Mouse (Mus musculus) intestine, postnatal 0 days (tissue): ENCODE results near the gene Ankrd28. TPM values are rescaled to one million over a fixed set of nuclear protein-coding genes. Genes with fewer than 3 reads are reported as not detected.

ENCODE experiments used
- ATAC-seq: fragments of 200-750 bp; cut with Nextera tagmentation; 2 replicates; pipeline ENCODE4 v1.8.0; 2017; ENCODE audit warnings: mild to moderate bottlenecking, moderate TSS enrichment, moderate library complexity
- H3K27ac ChIP-seq: fragments of 300-500 bp; sonication (generic); 2 replicates; pipeline ENCODE4 v1.5.1; 2014; ENCODE audit warnings: mild to moderate bottlenecking, low read depth, low read length, moderate library complexity
- H3K27me3 ChIP-seq: fragments of 300-500 bp; sonication (generic); replicated peaks from 2 replicates; pipeline ENCODE4 v1.6.1; 2014; ENCODE audit warnings: low read length, mixed read lengths; ENCODE audit not compliant: control insufficient read depth, insufficient read depth
- H3K36me3 ChIP-seq: fragments of 300-500 bp; sonication (generic); 2 replicates; pipeline ENCODE4 v1.6.1; 2014; ENCODE audit warnings: mild to moderate bottlenecking, moderate library complexity; ENCODE audit not compliant: control insufficient read depth, insufficient read depth
- H3K4me1 ChIP-seq: fragments of 300-500 bp; sonication (generic); replicated peaks from 2 replicates; pipeline ENCODE4 v1.6.1; 2014; ENCODE audit warnings: antibody characterized with exemption, low read length, mixed read lengths; ENCODE audit not compliant: control insufficient read depth, insufficient read depth
- H3K4me2 ChIP-seq: fragments of 300-500 bp; sonication (generic); replicated peaks from 2 replicates; pipeline ENCODE4 v1.6.1; 2014; ENCODE audit warnings: low read depth, mild to moderate bottlenecking, moderate library complexity
- H3K4me3 ChIP-seq: fragments of 300-500 bp; sonication (generic); 2 replicates; pipeline ENCODE4 v1.5.1; 2014; ENCODE audit warnings: low read depth, low read length
- H3K9ac ChIP-seq: fragments of 300-500 bp; sonication (generic); 2 replicates; pipeline ENCODE4 v1.6.1; 2014; ENCODE audit warnings: mild to moderate bottlenecking, low read depth, low read length
- H3K9me3 ChIP-seq: fragments of 300-500 bp; sonication (generic); 2 replicates; pipeline ENCODE4 v1.6.1; 2016; ENCODE audit warnings: mixed run types; ENCODE audit not compliant: control insufficient read depth
- CTCF ChIP-seq: sonication (generic); IDR thresholded peaks from 2 replicates; pipeline ENCODE4 v1.5.1; 2016; ENCODE audit warnings: low read depth, mild to moderate bottlenecking, control low read depth, antibody characterized with exemption, moderate library complexity
- WGBS: fragments of 180-500 bp; shearing (Covaris S2); extraction: QIAGEN DNeasy Blood & Tissue Kit; methylation state at CpG from one replicate; pipeline ENCODE4 v1.1.7; 2014; 5-methylcytosine and 5-hydroxymethylcytosine counted together
- polyA plus RNA-seq: library from polyadenylated mRNA; unstranded; fragments of >200 nt; fragmentation: Nextera tagmentation; extraction: Ambion mirVana; gene quantifications from 2 replicates; pipeline ENCODE4 v1.2.1, GENCODE M21; 2015

The Ankrd28 gene
- polyA plus RNA-seq, 1 experiment from 2014 or later = 3.9 TPM

DNA sequence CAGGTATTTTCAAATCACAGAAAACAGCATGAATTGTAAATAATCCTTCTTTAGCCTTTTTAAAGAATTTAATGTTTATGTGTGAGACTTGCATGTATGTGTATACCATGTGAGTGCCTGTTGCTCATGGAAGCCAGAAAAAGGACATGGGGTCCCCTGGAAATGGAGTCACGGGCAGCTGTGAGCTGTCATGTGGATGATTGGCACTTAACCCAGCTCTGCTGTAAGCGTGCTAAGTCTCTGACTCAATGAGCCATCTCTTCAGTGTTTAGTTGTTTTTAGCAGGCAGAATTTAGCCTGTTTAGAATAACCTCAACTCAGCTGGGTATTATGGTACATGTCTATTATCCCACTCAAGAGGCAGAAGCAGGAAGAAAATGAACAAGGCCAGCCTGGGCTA is 43.5 kb downstream of the Ankrd28 start:
- no peak for TF ChIP-seq CTCF
- Histone ChIP-seq H3K4me2 (no peak overlapping the region), H3K4me1 (no peaks in the 10 kb centered on the region), H3K9ac (no peak overlapping the region), H3K27ac (no peak overlapping the region), H3K9me3 (no peaks in the 10 kb centered on the region), H3K36me3 (no peaks in the 10 kb centered on the region), H3K27me3 (no peaks in the 10 kb centered on the region), H3K4me3 (no peak overlapping the region)
- no peak for ATAC-seq
- 64% methylated on average over 2 of the region's 2 CpGs for WGBS

DNA sequence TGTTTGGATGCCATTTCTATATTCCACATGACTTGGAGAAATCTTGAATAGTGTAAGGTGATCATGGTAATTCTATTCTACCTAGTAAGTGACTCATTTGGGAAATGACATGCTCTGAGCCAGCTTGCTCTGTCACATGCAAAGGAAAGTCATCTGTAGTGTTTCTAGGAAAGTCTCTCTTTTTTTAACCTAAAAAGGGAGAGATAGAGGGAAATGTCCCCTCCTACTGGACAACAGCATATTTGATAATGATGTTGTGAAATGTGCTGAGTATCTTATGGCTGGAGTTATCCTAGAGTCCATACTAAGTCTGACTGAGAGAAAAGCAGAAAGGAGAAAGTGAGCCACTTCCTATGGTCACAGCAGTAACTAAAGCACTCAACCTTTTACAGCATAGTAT is 44.8 kb downstream of the Ankrd28 start:
- no peaks in the 10 kb centered on the region for H3K36me3 ChIP-seq
- H3K9ac ChIP-seq = no peak overlapping the region
- no peaks in the 10 kb centered on the region for H3K4me1 ChIP-seq
- no peak overlapping the region for H3K4me2 ChIP-seq
- H3K4me3 ChIP-seq = no peak overlapping the region
- no peaks in the 10 kb centered on the region for H3K9me3 ChIP-seq
- ATAC-seq = no peak
- no peak overlapping the region for H3K27ac ChIP-seq
- peak; percentile 56 for TF ChIP-seq CTCF
- no peaks in the 10 kb centered on the region for H3K27me3 ChIP-seq

DNA sequence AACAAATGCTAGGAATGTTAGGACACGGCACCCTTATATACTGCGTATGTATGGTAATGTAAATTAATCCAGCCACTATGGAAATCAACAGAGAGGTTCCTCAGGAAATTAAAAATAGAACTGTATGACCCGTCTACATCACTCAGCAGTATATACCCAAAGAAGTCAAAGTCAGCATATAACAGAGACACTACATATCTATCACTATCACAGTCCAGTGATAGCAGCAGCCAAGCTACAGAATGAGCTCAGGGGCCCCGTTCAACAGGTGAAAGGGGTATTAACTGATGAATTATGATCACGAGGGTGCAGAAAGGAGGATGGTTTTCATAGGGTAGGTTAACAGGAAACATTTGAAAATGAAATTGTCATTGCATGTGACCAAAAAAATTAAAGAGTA is 45.5 kb downstream of the Ankrd28 start:
- no peak for ATAC-seq
- Histone ChIP-seq H3K4me2 (no peak overlapping the region), H3K27me3 (no peaks in the 10 kb centered on the region), H3K36me3 (no peaks in the 10 kb centered on the region), H3K9me3 (no peaks in the 10 kb centered on the region), H3K4me1 (no peaks in the 10 kb centered on the region), H3K27ac (no peak overlapping the region), H3K4me3 (no peak overlapping the region), H3K9ac (no peak overlapping the region)
- WGBS = 65% methylated on average over 5 of the region's 5 CpGs
- no peak for TF ChIP-seq CTCF

DNA sequence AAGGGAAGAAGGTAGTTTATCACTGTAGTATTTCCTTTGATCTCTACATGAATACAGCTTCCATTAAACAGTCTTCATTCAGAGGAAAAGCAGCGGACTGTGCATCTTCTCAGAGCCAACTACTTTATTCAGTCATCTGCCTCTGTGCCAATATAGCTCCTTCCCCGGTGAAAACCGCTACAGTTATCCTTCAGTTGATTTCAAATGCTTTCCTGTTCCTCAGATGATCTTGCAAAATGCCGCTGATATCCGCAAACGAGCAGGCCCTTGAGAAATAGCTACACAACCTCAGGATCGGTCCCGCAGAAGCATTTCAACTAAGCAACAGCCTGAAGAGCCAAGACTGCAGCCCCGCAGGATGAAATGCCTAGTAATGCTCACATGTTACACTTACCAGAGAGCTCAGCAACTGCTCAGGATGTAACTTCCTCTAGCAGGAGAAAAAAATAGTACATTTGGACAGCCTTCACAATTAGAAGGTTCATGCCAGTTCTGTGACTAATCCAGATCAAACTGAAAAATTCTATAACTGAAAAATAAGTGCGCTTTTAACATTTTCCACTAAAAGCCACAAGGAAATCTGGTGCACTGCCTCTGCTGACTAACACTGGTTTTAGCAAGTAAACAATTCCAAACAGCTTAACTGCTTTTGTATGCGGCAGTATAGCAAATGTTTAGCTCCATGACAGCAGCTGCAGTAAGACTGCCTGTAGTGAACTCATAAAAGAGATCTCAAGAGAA is 49.0 kb downstream of the Ankrd28 start:
- H3K27me3 ChIP-seq = no peaks in the 10 kb centered on the region
- peak overlapping the region; percentile 55 for H3K4me2 ChIP-seq
- ATAC-seq = no peak
- no peaks in the 10 kb centered on the region for H3K4me1 ChIP-seq
- H3K9ac ChIP-seq = peak overlapping the region; percentile 45
- H3K9me3 ChIP-seq = no peaks in the 10 kb centered on the region
- H3K36me3 ChIP-seq = no peaks in the 10 kb centered on the region
- peak overlapping the region; percentile 35; the same call in 1 of the 2 replicates for H3K27ac ChIP-seq
- WGBS = 41% methylated on average over 11 of the region's 11 CpGs
- 0 out of 2 replicates have a peak, but pooled peaks have one; percentile 8 for TF ChIP-seq CTCF
- H3K4me3 ChIP-seq = peak overlapping the region; percentile 22; the same call in 1 of the 2 replicates

DNA sequence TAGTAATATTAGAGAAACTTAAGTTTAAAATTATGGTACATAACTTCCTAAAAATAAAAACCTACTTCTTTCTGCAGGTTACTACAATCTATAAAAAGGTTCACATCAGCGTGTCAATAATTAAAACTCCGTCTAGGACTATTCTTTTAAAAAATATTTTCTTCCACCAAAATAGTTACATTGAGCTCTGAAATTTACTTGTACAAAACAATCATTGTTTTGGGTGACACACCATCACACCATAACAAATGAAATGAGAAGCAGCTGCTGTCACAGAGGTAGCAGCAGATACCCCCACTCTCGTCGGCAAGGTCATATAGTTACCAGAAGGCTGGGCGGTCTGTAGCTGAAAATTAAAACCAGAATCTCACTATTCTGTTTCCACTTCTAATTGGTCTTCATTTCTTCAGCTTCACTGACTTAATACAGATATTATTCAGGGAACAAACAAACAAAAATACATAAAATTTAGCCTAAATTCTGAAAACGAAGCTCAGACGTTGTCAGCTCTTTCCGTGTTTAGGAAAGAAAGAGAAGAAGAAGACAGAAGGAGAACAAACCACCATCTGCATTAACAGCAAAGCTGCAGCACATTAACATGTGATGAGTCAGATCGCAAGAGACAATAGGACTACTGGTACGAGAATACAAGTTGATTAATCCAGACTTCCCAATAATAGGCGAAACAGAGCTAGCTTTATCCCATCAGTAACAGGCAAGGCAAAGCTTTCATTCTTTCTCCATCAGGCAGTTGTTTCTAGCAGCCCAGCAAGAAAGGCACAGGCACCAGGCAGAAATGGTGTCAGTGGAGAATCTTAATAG is 49.8 kb downstream of the Ankrd28 start:
- Histone ChIP-seq H3K4me1 (no peaks in the 10 kb centered on the region), H3K27me3 (no peaks in the 10 kb centered on the region), H3K4me3 (peak overlapping the region; percentile 22), H3K4me2 (peak overlapping the region; percentile 55), H3K9me3 (no peaks in the 10 kb centered on the region), H3K9ac (peak overlapping the region; percentile 45), H3K36me3 (no peaks in the 10 kb centered on the region), H3K27ac (peak overlapping the region; percentile 35; the same call in 1 of the 2 replicates)
- no peak for TF ChIP-seq CTCF
- no peak for ATAC-seq
- 77% methylated on average over 11 of the region's 11 CpGs for WGBS

DNA sequence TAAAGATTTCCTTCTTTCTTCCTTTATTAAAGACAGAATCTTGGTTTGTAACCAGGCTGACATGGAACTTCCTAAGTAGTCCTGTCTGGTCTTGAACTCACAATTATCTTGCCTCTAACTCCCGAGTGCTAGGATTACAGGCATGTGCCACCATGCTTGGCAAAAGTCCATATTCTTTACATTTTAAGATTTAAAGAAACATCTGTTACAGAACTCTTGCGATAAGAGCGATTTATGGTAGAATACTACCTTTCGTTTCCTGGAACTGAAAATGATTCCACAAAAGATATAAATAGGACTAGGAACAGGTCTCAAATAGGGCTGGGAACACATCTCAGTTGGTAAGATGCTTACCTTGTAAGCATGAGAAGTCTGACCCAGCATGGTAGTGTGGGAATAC is 56.9 kb downstream of the Ankrd28 start:
- H3K9me3 ChIP-seq = no peaks in the 10 kb centered on the region
- H3K27me3 ChIP-seq = no peaks in the 10 kb centered on the region
- WGBS = 74% methylated on average over 4 of the region's 4 CpGs
- no peak overlapping the region for H3K9ac ChIP-seq
- no peak overlapping the region for H3K4me3 ChIP-seq
- no peak for ATAC-seq
- no peaks in the 10 kb centered on the region for H3K4me1 ChIP-seq
- no peaks in the 10 kb centered on the region for H3K36me3 ChIP-seq
- H3K4me2 ChIP-seq = no peak overlapping the region
- no peak overlapping the region for H3K27ac ChIP-seq
- TF ChIP-seq CTCF = no peak
